Mouse (Mus musculus) E14TG2a.4 (cell line): ENCODE results near the gene Cdt1.

ENCODE experiments used
- CTCF ChIP-seq: conservative IDR thresholded peaks from 2 replicates; pipeline ENCODE4 v1.5.1; 2014; ENCODE audit warnings: low read length
- NANOG ChIP-seq: IDR thresholded peaks from 2 replicates; pipeline ENCODE4 v1.6.1; 2014; ENCODE audit warnings: borderline replicate concordance, low read length, mixed read lengths
- POU5F1 ChIP-seq: IDR thresholded peaks from 2 replicates; pipeline ENCODE4 v1.6.1; 2014; ENCODE audit warnings: low read length, borderline replicate concordance

DNA sequence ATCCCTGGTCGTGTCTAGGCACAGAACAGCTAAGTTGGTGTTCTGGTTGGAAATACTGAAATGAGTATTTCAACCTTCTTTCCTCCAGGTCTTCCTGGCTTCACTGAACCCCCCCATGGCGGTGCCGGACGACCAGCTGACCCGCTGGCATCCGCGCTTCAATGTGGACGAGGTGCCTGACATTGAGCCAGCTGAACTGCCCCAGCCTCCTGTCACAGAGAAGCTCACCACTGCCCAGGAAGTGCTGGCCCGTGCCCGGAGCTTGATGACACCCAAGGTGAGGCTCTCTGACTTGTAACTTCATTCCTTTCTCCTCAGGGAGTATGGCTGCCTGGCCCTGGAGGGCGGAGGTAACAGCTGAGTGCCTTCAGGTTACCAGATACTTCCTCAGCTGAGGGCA lies 3.3 kb downstream of the Cdt1 start:
- TF ChIP-seq CTCF (no peak), NANOG (no peak), POU5F1 (no peak)
